Mouse (Mus musculus): Measurements from ENCODE around the gene Fam3c. TPM values are rescaled to one million over a fixed set of nuclear protein-coding genes. Genes with fewer than 3 reads are reported as not detected.
"Not testable (repeated sequence)": the region's sequence is repeated elsewhere in the genome, so short reads cannot be mapped to it uniquely, and the experiment has no call there.

The Fam3c gene
- total and polyA plus RNA-seq, 3 experiments: 28.2 to 396 (median 30.7) TPM

DNA sequence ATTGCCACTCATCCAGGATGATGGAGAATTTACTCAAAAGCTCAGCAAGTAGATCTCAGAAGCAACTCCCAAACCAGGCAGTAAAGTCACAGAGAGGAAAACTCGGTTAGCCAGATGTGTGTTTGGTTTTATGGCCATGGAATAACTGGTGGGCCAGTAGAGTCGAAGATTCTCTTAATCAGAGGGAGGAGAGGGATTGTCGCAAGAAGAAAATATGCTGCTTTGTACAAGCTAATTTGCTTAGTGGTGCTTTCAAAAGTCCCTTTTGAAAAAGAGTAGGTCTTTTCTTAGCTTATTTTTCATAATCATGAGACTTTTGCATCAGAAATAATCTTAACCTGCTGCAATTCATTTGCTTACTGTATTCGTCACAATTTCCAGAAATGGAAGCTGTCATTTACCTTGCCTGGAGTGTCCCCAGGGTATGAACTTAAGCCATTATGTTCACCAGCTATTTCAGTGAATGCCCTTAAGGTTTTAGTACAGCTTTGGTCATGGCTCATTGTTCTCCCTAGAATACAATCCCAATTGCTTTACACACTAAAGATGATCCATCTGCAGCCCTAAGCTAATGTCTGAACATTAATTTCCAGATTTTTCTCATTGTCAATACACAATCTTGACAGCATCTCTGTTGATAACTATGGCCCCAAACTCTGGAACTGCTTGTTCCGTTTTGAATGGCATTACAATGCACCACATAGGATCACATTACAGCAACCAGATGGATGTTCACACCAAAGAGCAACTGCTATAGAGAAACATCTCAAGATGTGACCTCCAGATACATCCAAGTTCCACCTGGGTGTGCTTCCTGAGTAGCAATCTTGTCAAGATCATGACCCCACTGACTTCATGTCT lies 88.0 kb downstream of the Fam3c start:
- Histone ChIP-seq H3K27ac (ENCODE audit: control insufficient read depth, low read depth, low read length) (no peak overlapping the region), H3K9ac (ENCODE audit: control insufficient read depth, low read depth, low read length, poor library complexity, severe bottlenecking) (no peak overlapping the region), H3K4me1 (ENCODE audit: control insufficient read depth in 1 of 2, insufficient read depth in 2 of 2, low read length in 2 of 2) (no peaks in the 10 kb centered on the region), H3K4me3 (ENCODE audit: control insufficient read depth in 1 of 2, insufficient read depth in 1 of 2, low read depth in 2 of 2, low read length in 2 of 2) (no peak overlapping the region), H3K79me2 (ENCODE audit: control insufficient read depth, insufficient read depth, low read length, poor library complexity) (no peaks in the 10 kb centered on the region), H3K36me3 (ENCODE audit: control insufficient read depth in 1 of 2, insufficient read depth in 2 of 2, low read length in 2 of 2) (no peaks in the 10 kb centered on the region; a peak in 1 of 4 replicates), H3K27me3 (ENCODE audit: control insufficient read depth in 1 of 2, insufficient read depth in 2 of 2, low read length in 2 of 2) (no peaks in the 10 kb centered on the region; a peak in 2 of 4 replicates), H3K9me3 (replicated peaks; ENCODE audit: insufficient read depth, low read length) (no peaks in the 10 kb centered on the region)
- TF ChIP-seq MYB (IDR thresholded peaks at IDR 0.05; ENCODE audit: low read depth, low read length) (no peak), TBP (IDR thresholded peaks at IDR 0.05; ENCODE audit: low read depth, low read length) (no peak), NRF1 (IDR thresholded peaks at IDR 0.05; ENCODE audit: insufficient read depth, low read depth, low read length, poor library complexity, severe bottlenecking) (no peak)
- DNase-seq (ENCODE audit: low read depth, low spot score): no peak

DNA sequence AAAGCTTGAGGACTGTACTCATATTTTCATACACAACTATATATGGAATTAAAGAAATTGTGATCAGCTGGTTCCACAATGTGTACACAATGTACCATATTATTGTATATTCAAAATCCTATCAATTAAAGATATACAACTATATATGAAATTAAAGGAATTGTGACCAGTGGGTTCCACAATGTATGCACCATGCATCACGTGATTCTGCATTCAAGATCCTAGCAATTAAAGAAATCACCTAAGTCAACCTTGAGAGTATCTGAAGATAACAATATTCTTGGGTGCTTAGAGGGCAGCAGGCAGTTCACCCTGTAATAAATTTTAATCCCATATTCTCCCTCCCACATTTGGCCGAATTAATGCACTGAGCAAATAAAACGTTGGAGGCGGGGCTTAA lies 90.0 kb downstream of the Fam3c start:
- Histone ChIP-seq H3K9me3 (replicated peaks; ENCODE audit: insufficient read depth, low read length) (no peaks in the 10 kb centered on the region), H3K79me2 (ENCODE audit: control insufficient read depth, insufficient read depth, low read length, poor library complexity) (no peaks in the 10 kb centered on the region), H3K9ac (ENCODE audit: control insufficient read depth, low read depth, low read length, poor library complexity, severe bottlenecking) (no peak overlapping the region), H3K27ac (ENCODE audit: control insufficient read depth, low read depth, low read length) (no peak overlapping the region), H3K36me3 (ENCODE audit: control insufficient read depth in 1 of 2, insufficient read depth in 2 of 2, low read length in 2 of 2) (no peaks in the 10 kb centered on the region; a peak in 1 of 4 replicates), H3K4me1 (ENCODE audit: control insufficient read depth in 1 of 2, insufficient read depth in 2 of 2, low read length in 2 of 2) (no peaks in the 10 kb centered on the region), H3K27me3 (ENCODE audit: control insufficient read depth in 1 of 2, insufficient read depth in 2 of 2, low read length in 2 of 2) (no peaks in the 10 kb centered on the region; a peak in 2 of 4 replicates), H3K4me3 (ENCODE audit: control insufficient read depth in 1 of 2, insufficient read depth in 1 of 2, low read depth in 2 of 2, low read length in 2 of 2) (no peak overlapping the region)
- no peak for DNase-seq (ENCODE audit: low read depth, low spot score)
- no peak for TF ChIP-seq CTCF (IDR thresholded peaks at IDR 0.05 in 2 of 3, conservative IDR thresholded peaks at IDR 0.05 in 1 of 3; ENCODE audit: control insufficient read depth in 1 of 3, insufficient read depth in 1 of 3, low read depth in 2 of 3, low read length in 3 of 3, poor library complexity in 1 of 3, severe bottlenecking in 1 of 3)
- TF ChIP-seq TAL1 (IDR thresholded peaks at IDR 0.05; ENCODE audit: low read length): no peak
- no peak for TF ChIP-seq POLR2AphosphoS5 (IDR thresholded peaks at IDR 0.05; ENCODE audit: borderline replicate concordance, low read depth, low read length)
- TF ChIP-seq ETS1 (IDR thresholded peaks at IDR 0.05; ENCODE audit: low read depth, low read length): no peak
- no peak for TF ChIP-seq E2F4 (IDR thresholded peaks at IDR 0.05; ENCODE audit: borderline replicate concordance, low read depth, low read length)
- TF ChIP-seq CHD1 (IDR thresholded peaks at IDR 0.05; ENCODE audit: low read depth, low read length): no peak

DNA sequence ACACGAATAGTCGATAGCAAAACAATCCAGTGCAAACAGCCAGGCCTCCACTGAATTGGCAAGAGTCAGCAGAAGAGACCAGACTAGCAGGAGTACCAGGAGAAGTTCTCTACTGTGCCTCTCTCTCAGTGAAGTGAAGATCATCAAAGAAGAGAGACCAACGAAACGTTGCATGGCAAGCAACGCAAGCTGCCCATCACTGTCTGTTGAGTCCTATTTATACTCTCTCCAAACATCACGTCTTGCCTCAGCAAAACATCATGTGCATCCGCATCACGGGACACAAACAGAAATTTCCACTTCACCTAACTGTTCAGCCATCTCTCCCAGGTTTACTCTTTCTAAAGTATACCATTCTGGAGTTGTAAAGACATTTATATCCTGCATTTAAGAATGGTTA lies 91.9 kb downstream of the Fam3c start:
- H3K9me3 ChIP-seq (replicated peaks; ENCODE audit: insufficient read depth, low read length); H3K79me2 ChIP-seq (ENCODE audit: control insufficient read depth, insufficient read depth, low read length, poor library complexity); H3K9ac ChIP-seq (ENCODE audit: control insufficient read depth, low read depth, low read length, poor library complexity, severe bottlenecking); H3K4me3 ChIP-seq (ENCODE audit: control insufficient read depth in 1 of 2, insufficient read depth in 1 of 2, low read depth in 2 of 2, low read length in 2 of 2); H3K36me3 ChIP-seq (ENCODE audit: control insufficient read depth in 1 of 2, insufficient read depth in 2 of 2, low read length in 2 of 2); H3K27me3 ChIP-seq (ENCODE audit: control insufficient read depth in 1 of 2, insufficient read depth in 2 of 2, low read length in 2 of 2); H3K27ac ChIP-seq (ENCODE audit: control insufficient read depth, low read depth, low read length); DNase-seq (ENCODE audit: low read depth, low spot score); H3K4me1 ChIP-seq (ENCODE audit: control insufficient read depth in 1 of 2, insufficient read depth in 2 of 2, low read length in 2 of 2): not testable (repeated sequence)

Data from MEL (cell line).